Mouse (Mus musculus) embryo, embryonic 11.5 days (tissue): Measurements from ENCODE around the gene Wfdc10.

Experiments
- DNase-seq: peaks from one replicate; pipeline ENCODE4 v3.0.0-alpha.2; 2012; ENCODE audit warnings: low read depth, low spot score

The Wfdc10 gene

GRCm38 (mm10) chr2:164700959-164701358 lies 45.1 kb downstream of the Wfdc10 start:
- no peak for DNase-seq

DNA sequence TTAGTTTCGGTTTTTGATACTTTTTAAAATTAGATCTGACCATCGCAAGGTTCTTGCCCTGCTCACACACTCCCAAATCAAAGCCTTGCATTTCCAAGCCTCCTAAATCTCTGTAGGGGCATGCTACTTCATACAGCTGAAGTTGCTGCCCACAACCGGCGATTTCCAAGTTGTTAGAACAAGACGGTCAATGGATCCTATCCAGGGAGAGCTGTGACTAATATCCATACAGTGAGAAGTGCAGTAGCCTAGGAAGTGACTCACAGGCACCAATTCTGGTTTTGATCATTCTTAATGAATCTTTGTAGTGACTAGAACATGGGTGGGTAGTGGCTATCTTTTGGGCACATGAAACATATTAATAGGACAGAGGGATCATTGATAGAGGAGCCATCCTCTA lies 45.9 kb downstream of the Wfdc10 start:
- DNase-seq, result no peak

DNA sequence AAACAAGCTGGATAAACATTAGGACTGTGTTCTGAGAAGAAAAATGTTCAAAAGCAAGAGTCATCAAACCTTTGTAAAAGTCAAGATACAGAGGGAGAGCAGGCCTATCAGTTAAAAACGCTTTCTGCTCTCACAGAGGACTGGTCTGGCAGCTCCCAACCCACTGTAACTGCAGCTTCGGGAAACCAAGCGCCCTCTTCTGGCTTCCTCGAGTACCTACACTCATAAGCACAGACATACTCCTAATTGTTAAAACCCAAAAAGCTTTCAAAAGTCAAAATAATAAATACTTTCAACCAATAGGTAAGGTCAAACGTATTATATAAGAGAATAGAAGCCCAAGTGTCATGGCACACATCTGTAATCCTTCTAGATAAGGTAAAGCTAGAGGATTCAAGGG lies 48.4 kb downstream of the Wfdc10 start:
- DNase-seq, result no peak

GRCm38 (mm10) chr2:164705328-164705727 lies 49.5 kb downstream of the Wfdc10 start:
- no peak for DNase-seq

DNA sequence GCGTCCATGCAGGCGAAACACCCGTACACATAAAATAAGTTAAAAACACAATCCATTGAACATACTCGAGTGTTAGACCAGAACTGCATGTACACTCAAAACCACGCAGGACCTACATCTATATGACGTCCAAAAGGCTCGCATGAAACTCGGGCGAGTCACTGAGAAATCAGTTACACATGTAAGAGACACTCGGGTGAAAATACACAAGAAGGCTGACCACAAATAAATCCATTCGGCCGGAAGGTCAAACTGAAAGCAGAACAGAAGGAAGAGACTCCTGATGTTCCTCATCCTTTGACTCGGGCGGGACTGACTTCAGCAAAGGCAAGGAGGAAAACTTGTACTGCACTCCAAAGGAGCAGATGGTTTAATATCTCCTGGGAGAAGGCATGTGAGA lies 50.1 kb downstream of the Wfdc10 start:
- no peak for DNase-seq
